Mouse (Mus musculus) CD8-positive naive resting alpha-beta T cell, adult 2 months (primary cell): ENCODE measurements around the gene Cacnb1.

Experiments
- DNase-seq, 2 experiments: peaks; one replicate each; pipeline ENCODE4 v3.0.0; 2022; ENCODE audit warnings: low read depth in 2 of 2, low spot score in 2 of 2

Gene Cacnb1

GRCm38 (mm10) chr11:97956905-97957560 lies 65.8 kb downstream of the Cacnb1 start:
- no peak for DNase-seq

DNA sequence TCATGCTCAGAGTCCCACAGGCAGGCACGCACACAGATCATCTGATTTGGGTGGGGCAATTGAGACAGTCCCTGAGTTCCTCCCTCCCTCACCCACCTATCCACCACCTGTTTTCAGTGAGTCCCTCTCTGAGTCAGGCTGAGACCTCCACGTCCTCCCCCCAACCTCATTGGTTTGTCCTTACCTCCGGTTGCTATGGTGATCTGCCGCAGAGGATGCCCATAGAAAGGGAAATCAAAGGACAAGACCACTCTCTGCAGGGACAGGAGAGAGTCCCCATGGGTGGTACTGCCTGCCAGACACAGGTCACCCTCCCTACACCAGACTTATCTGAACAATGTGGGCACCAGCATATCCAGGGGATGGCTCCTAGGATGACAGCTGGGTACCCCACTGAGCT lies 66.9 kb downstream of the Cacnb1 start:
- no peak for DNase-seq

GRCm38 (mm10) chr11:97955146-97955902 lies 67.5 kb downstream of the Cacnb1 start:
- DNase-seq: peak; percentile 39 to 48

- DNase-seq: no peak
These were observed 68.2 kb downstream of the Cacnb1 start for GRCm38 (mm10) chr11:97954469-97955141.

- no peak for DNase-seq
These were observed 68.9 kb downstream of the Cacnb1 start for GRCm38 (mm10) chr11:97953939-97954275.

GRCm38 (mm10) chr11:97953179-97953938 lies 69.5 kb downstream of the Cacnb1 start:
- no peak for DNase-seq

DNA sequence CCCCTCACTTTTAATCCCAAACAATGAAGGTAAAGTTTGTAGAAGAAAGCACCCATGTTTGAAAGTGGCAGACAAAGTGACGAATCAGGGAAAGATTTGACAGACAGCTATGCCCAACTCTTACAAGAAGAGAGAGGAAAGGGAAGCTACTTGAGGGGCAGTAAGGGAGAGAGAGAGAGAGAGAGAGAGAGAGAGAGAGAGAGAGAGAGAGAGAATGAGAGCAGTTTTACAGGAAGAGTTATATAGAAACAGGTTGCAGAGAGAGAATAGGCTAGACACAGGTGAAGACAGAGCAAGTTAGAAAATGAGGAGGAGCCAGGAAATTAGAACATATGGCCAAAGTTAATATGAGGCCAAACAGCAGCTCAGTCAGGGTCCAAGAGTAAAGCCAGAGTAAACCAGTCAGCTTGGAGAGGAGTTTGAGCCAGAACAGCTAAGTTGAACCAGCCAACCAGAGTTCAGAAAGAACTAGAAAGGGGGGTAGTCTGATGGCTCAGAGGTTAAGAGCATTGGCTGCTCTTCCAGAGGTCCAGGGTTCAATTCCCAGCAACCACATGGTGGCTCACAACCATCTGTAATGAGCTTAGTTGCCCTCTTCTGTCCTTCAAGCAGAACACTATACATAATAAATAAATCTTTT lies 70.3 kb downstream of the Cacnb1 start:
- DNase-seq: no peak
